Mouse (Mus musculus) retina, adult 2 months (tissue): ENCODE data around the gene Elp5.
"Not testable (repeated sequence)": the region's sequence is repeated elsewhere in the genome, so short reads cannot be mapped to it uniquely, and the experiment has no call there.

Experiments
- DNase-seq: peaks from one replicate; pipeline ENCODE4 v3.0.0-alpha.2; 2012; ENCODE audit warnings: low read depth, low spot score

Elp5 gene

DNA sequence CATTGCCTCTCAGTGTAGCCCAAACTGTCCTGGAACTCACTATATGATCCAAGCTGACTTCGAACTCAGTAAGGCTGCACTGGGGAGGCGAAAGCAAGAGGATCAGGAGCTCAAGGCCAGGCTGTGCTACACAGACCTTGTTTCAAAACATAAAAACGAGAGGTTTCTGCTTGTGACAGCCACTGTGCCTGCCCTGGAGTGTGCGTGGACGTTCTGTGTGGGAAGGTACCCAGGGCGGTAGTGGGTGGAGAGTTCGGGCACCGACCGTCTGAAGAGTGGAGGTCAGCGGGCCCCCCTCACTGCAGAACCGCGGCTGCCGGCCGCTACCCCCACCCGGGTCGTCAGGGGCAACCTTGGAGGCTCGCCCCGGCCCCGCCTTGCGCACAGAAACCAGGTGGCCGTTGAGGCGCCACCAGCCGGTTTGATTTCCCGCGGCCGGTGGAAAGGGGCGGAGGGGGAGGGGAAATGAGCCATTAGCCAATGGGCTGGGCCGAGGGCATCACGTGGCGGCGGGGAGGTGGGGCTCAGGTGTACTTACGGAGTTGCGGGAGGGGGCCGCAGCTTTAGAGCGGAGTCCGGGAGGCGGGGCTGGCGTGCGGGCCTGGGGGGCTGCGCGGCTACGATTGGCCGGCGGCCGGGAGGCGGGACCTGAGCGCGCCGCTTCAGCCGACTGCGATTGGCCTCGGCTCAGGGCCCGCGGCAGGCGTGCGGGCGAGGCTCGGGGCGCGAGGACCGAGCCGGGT is 47.0 kb downstream of the Elp5 start, which contains the start of gene Ybx2:
Ybx2 (plus strand) TSS at position 660 of the 743 bp plus-strand sequence.
- peak; percentile 77 for DNase-seq

GRCm38 (mm10) chr11:69934681-69935080 is 47.6 kb downstream of the Elp5 start:
- no peak for DNase-seq

DNA sequence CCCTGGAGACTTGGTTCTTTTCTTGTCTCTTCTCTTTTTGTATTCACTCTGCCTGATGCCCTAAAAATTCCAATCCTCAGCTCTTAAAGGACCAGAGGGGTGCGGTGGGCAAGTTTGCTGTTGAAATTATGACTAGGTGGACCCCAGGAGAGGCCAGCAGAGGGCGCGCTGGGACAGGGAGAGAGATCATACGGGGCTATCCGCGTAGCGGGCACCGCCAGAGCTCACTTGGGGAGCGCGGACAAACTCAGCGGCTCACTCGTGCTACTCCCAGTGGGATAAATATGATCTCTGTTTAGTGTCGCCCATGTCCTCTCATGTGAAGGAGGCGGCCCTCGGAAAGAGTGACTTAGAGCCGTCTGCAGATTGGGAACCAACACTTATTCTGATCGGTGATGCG is 48.1 kb downstream of the Elp5 start:
- peak; percentile 71 for DNase-seq

GRCm38 (mm10) chr11:69933066-69933465 is 49.3 kb downstream of the Elp5 start:
- no peak for DNase-seq

DNA sequence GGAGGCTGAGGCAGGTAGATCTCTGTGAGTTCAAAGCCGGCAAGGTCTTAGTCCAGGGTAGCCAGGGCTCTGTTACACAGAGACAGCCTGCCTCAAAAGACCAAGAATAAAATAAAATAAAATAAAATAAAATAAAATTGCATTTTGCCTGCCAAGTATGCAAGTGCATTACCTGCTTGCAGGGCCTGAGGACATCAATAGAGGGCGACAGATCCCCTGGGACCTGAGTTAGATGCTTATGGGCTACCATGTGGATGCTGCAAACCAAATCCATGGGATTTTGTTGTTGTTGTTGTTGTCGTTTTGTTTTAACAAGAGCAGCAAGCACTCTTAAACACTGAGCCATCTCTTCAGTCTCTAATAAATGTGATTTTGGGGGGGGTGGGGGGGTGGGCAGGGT is 50.1 kb downstream of the Elp5 start:
- no peak for DNase-seq

DNA sequence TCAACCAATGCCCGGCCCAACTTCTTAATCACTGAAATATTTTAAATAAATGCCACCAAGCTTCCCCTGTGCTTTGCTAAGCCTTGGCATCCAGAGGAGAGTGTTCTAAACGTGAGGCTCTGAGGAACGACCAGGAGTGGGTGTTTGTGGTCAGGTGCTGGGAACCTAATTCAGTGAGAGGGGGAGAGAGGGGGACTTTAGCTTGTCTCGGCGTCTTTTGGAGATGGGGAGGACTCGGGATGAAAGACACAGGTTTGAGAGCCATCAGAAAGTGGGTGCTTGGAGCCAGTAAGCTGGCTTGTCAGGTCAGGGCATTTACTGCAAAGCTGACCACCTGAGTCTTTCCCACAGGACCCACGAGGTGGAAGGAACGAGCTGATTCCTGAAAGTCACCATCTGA is 50.5 kb downstream of the Elp5 start:
- DNase-seq, result no peak

DNA sequence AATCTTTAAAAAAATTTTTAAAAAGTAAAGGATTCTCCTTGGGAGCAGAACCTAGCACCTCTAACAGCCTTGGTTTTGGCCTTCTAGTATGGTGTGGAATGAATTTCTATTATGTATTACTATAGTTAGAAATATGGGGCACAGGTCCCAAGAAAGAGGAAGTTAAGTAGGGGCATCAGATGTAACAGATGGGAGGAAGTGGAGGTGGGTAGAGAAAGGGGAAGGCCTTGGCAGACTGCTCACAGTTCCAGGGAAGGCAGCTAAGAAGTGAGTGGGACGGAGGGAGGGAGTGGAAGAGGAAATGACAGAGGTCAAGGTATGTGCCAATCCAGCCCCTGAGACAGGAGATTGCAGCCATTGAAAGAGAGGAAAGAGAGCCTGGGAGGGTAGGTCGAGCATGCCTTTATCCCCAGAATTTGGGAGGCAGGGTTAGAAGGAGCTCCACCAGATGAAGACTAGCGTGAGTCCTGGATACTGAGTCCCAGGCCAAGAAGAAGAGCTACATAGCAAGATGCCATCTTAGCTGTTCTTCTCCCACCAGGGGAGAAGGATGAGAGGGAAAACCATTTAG is 51.3 kb downstream of the Elp5 start:
- no peak for DNase-seq

- not testable (repeated sequence) for DNase-seq
These were observed 52.1 kb downstream of the Elp5 start for GRCm38 (mm10) chr11:69930176-69930575.

DNA sequence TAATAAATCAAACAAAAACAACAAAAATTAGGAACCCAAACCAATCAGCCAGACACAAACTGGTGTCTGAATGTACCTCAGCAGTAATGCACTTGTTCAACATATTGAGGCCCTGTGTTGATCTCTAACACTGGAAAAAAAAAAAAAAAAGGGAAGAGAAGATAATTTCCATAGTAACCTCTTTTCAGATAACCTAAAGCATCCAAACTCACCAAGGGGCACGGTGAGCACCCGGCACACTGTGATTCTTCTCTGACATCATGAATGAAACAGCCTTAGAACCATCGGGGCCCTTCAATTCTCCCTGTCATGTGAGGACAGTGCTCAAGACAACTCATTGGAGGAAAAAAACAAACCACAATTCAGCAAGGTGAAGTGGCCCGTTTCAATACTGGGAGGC is 52.6 kb downstream of the Elp5 start:
- no peak for DNase-seq

DNA sequence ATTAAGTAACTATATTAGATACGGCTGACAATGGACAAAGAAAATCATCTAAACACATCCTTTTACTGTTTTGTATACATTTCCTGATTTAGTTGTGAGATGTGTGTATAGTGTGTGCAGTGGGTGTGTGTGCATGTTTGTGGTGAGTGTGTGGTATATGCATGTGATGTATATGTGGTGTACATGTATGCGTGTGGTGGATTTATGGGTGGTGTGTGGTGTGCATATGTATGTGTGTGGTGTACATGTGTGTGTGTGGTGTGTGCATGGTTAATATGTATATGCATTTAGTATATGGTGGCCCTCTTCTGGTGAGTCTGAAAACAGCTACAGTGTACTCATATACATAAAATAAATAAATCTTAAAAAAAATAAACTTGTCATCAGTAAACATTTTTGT is 54.8 kb downstream of the Elp5 start:
- DNase-seq, result no peak

DNA sequence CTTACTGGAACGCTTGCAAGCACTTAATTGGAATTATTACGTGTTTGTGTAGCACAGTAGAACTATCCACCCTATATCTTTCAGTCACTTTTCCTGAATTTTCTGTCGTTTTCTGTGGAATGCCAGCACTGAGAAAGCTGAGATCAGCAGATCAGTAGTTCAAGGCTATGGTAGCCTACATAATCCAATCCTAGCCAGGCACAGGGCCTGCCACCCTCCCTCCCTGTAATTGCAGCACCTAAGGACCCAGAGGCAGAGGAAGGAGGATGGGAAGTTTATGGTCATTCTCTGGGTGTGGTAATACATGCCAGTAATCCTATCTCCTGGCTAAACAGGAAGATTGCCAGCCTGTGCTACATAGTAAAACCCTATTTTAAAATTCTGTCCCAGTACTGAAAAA is 59.5 kb downstream of the Elp5 start:
- DNase-seq, result no peak

GRCm38 (mm10) chr11:69922012-69922756 is 60.1 kb downstream of the Elp5 start:
- DNase-seq, result no peak

GRCm38 (mm10) chr11:69921114-69922011 is 61.0 kb downstream of the Elp5 start, which contains the start of gene Eif5a:
Gene Eif5a, minus strand, starts transcription at chr11:69921958.
- peak; percentile 100 for DNase-seq

- DNase-seq, result no peak
These were observed 61.9 kb downstream of the Elp5 start for GRCm38 (mm10) chr11:69920266-69921031.

GRCm38 (mm10) chr11:69919661-69920265 is 62.6 kb downstream of the Elp5 start:
- no peak for DNase-seq

DNA sequence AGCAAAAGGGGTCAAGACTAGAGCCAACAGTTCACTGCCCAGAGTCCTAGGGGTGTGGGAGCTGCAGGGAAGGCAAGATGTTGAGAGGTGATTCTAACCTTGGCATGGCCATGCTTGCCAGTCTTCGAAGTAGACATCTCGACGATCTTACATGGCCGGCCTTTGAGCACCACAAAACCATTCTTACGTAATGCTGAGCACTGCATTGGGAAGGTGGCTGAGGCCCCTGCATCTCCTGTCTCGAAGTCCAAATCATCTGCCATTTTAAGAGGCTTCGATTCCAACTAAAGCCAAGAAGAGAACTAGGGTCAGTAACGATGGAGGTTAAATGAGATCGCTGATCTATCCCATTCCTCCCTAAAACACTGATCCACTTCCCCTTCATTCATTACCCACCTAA is 63.3 kb downstream of the Elp5 start:
- no peak for DNase-seq
